Comparison of ENCODE assay signal across 8 mouse cellular contexts in genomic region chr4:129672083-129672877, GRCm38 (mm10). TPM values are rescaled to one million over a fixed set of nuclear protein-coding genes. Genes with fewer than 3 reads are reported as not detected.
A peak's percentile ranks its signal among the peaks of the same experiment; 100 is the strongest.
DNase-seq lines count a peak whose midpoint lies in the region; ATAC-seq and TF ChIP-seq lines count a peak whose summit lies in the region.

Gene Kpna6, minus strand, starts transcription at chr4:129672767.

- H3K4me1 ChIP-seq in ES-Bruce4 (ENCODE audit: control insufficient read depth, insufficient read depth, low read length) = no peaks in the 10 kb centered on the region
- H3K4me1 ChIP-seq in forebrain, embryonic 14.5 days (ENCODE audit: control insufficient read depth, insufficient read depth, low read length) = peaks cover 3% of the 10 kb centered on the region; the same call in 1 of the 2 replicates
- H3K4me1 ChIP-seq in neural tube, embryonic 15.5 days = peaks cover 24% of the 10 kb centered on the region

- peak within 1 kb of the TSS; percentile 95 for H3K9ac ChIP-seq in ES-Bruce4 (ENCODE audit: low read depth, poor library complexity, severe bottlenecking)
- peak within 1 kb of the TSS; percentile 96 for H3K9ac ChIP-seq in forebrain, embryonic 14.5 days (ENCODE audit: low read length)
- H3K9ac ChIP-seq in neural tube, embryonic 15.5 days (replicated peaks) = peak within 1 kb of the TSS; percentile 90

- peak; percentile 80; the same call in 1 of the 2 replicates for ATAC-seq in cerebellum, adult (ENCODE audit: insufficient number of reproducible peaks, low FRiP score, low TSS enrichment)
- ATAC-seq in forebrain, embryonic 14.5 days = peak; percentile 94
- ATAC-seq in neural tube, embryonic 15.5 days (ENCODE audit: low FRiP score) = peak; percentile 88

- peak within 1 kb of the TSS; percentile 97 for H3K4me2 ChIP-seq in forebrain, embryonic 14.5 days (ENCODE audit: low read length)
- H3K4me2 ChIP-seq in neural tube, embryonic 15.5 days = peak within 1 kb of the TSS; percentile 74

- peak within 1 kb of the TSS; percentile 53 for H3K27ac ChIP-seq in ES-Bruce4 (ENCODE audit: insufficient read depth, low read length)
- H3K27ac ChIP-seq in forebrain, embryonic 14.5 days (ENCODE audit: low read depth, low read length) = peak within 1 kb of the TSS; percentile 88
- peak within 1 kb of the TSS; percentile 92 for H3K27ac ChIP-seq in neural tube, embryonic 15.5 days (replicated peaks)

- no peak for TF ChIP-seq POLR2A in ES-Bruce4 (IDR thresholded peaks at IDR 0.05; ENCODE audit: insufficient read depth, low read length)

- intact Hi-C loops in heart, postnatal 14 days (cut with DNase I) = loop anchor here (2.0 kb wide), 1 partner anchor 25 kb away; the partner anchor contains the start of gene Tmem39b

- H3K27me3 ChIP-seq in ES-Bruce4 (ENCODE audit: control insufficient read depth, insufficient read depth, low read length, poor library complexity, severe bottlenecking) = no peaks in the 10 kb centered on the region
- no peaks in the 10 kb centered on the region for H3K27me3 ChIP-seq in forebrain, embryonic 14.5 days (replicated peaks; ENCODE audit: control insufficient read depth, insufficient read depth, low read length)
- no peaks in the 10 kb centered on the region for H3K27me3 ChIP-seq in neural tube, embryonic 15.5 days (replicated peaks)

- peaks cover under 1% of the 10 kb centered on the region for H3K36me3 ChIP-seq in ES-Bruce4 (ENCODE audit: control insufficient read depth, insufficient read depth, low read length, poor library complexity, severe bottlenecking)
- peaks cover 24% of the 10 kb centered on the region for H3K36me3 ChIP-seq in forebrain, embryonic 14.5 days (ENCODE audit: control insufficient read depth, insufficient read depth, low read length)
- H3K36me3 ChIP-seq in neural tube, embryonic 15.5 days = peaks cover 21% of the 10 kb centered on the region

- no peak for TF ChIP-seq CTCF in ES-Bruce4 (IDR thresholded peaks at IDR 0.05; ENCODE audit: low read depth, low read length)

- H3K9me3 ChIP-seq in ES-Bruce4 (replicated peaks; ENCODE audit: control insufficient read depth, insufficient read depth, low read length, poor library complexity, severe bottlenecking) = no peaks in the 10 kb centered on the region
- H3K9me3 ChIP-seq in forebrain, embryonic 14.5 days (replicated peaks; ENCODE audit: control insufficient read depth, low read length) = no peaks in the 10 kb centered on the region
- H3K9me3 ChIP-seq in neural tube, embryonic 15.5 days (replicated peaks) = no peaks in the 10 kb centered on the region

- no peak for TF ChIP-seq EP300 in ES-Bruce4 (IDR thresholded peaks at IDR 0.05; ENCODE audit: insufficient read depth, low read depth, low read length)

- peak within 1 kb of the TSS; percentile 96 for H3K4me3 ChIP-seq in ES-Bruce4 (ENCODE audit: low read depth, low read length)
- H3K4me3 ChIP-seq in forebrain, embryonic 14.5 days (ENCODE audit: low read depth, low read length) = peak within 1 kb of the TSS; percentile 98
- peak within 1 kb of the TSS; percentile 90 for H3K4me3 ChIP-seq in neural tube, embryonic 15.5 days (replicated peaks)

- under 1% methylated on average over 65 of the region's 65 CpGs for WGBS in forebrain, embryonic 14.5 days
- WGBS in neural tube, embryonic 15.5 days = under 1% methylated on average over 63 of the region's 65 CpGs

- peak; percentile 95 for DNase-seq in forebrain, embryonic 14.5 days (ENCODE audit: low spot score)
- peak; percentile 90 to 92 for DNase-seq in heart, postnatal 14 days
- DNase-seq in layer of hippocampus, adult 11-12 months (ENCODE audit: low spot score) = peak; percentile 88
- peak; percentile 90 to 91 for DNase-seq in lung, adult 18-20 months
- peak; percentile 91 for DNase-seq in testis, postnatal 14 days (ENCODE audit: low spot score)

RNA-seq across cellular contexts. Expression of gene Kpna6, which starts in this region (rescaled TPM):
- 107 and 130 TPM in 2 replicates for polyA plus RNA-seq in ES-Bruce4 (2011; ENCODE audit: insufficient read depth, insufficient read length, low read depth, missing spikeins)
- 16.5 TPM in 2 replicates for polyA plus RNA-seq in forebrain, embryonic 14.5 days (2014; fragmentation: Nextera tagmentation; extraction: Ambion mirVana)
- 10 to 100 TPM; 69.9 to 72.4 TPM for total RNA-seq in heart, postnatal 14 days (2021)
- polyA plus RNA-seq in neural tube, embryonic 15.5 days (2015; fragmentation: Nextera tagmentation; extraction: Ambion mirVana) = 17.4 and 17.9 TPM in 2 replicates

Comparison
In these comparisons a context has a peak if more than half of its experiments do, and no peak if none do; other contexts are left out.
1. Peak in every context shown above with its lines: DNase-seq, ATAC-seq, H3K4me3 ChIP-seq and H3K27ac ChIP-seq.